Mouse (Mus musculus) thymus, postnatal 36 days (tissue): ENCODE results near the gene Hspa14.

ENCODE experiments used
- DNase-seq, 2 experiments: peaks; one replicate each; pipeline ENCODE4 v3.0.0; 2022; ENCODE audit warnings: mixed read lengths in 2 of 2

The Hspa14 gene

DNA sequence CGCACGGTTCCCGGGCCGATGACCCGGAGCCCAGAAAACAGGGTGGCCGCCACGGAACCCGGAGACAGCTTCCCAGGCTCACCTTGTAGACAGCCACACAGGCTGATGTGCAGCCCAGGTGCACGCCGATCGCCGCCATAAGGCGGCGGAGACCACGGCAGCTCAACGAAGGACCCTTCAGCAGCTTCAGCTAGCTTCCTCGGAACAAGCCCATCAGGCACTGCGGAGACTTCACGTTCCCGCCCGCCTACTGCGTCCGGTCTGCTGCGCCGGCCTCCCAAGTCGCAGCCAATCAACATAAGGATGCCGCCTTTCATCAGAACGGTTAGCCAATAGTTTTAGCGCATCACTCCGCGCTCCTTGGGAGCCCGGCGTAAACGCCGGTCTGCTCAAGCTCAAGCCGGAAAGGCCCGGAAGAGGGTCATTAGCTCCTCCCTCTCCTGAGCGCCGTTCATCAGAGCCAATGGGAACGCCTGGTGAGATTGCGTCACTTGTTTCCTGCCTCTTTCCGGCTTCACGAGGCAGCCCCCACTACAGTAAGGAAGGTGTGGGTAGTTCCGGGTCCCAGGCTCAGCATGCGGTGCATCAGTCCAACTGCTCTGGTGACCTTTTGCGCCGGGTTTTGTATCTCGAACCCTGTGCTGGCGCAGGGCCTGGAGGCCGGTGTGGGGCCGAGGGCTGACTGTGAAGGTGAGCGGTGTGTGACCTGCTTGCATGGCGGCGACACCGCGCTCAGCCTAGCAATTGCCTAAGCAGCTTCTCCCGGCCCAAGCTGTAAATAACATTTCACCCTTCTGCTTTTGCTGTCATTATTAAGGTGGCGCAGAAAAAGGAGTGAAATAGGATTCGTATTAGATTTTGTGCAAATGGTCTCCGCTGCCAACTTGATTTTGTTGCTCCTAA is at the start of gene Hspa14, which contains the start of the genes Gm45902 and Cdnf:
Gene Hspa14 (minus strand): TSS at position 263 of the 903 bp plus-strand sequence.
Gene Gm45902 (minus strand): TSS at position 239 of the 903 bp plus-strand sequence.
Gene Cdnf (plus strand): TSS at position 479 of the 903 bp plus-strand sequence.
- peak; percentile 95 to 96 for DNase-seq

DNA sequence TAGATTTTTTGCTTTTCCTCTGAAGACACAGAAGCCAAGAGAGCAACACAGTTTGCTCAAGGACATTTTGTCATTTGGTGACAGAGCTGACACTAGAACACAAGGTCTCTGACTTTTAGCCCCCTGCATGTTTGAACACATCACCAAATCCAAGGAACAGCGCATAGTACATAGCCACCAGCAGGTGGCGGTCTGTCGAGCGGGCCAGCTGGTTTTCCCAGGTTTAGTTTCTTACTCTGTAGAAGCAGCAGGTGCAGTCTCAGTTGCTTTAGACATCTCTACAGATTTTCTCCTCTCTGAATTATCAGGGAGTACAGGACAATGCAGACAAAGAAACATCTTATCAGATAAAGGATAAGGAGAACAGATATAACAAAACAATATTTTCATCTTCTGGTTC is 34.0 kb upstream of the Hspa14 start:
- peak; percentile 63 to 67 for DNase-seq

GRCm38 (mm10) chr2:3546055-3546454 is 33.4 kb upstream of the Hspa14 start:
- DNase-seq: no peak

- no peak for DNase-seq
Measured at GRCm38 (mm10) chr2:3541307-3542079, 28.9 kb upstream of the Hspa14 start.

DNA sequence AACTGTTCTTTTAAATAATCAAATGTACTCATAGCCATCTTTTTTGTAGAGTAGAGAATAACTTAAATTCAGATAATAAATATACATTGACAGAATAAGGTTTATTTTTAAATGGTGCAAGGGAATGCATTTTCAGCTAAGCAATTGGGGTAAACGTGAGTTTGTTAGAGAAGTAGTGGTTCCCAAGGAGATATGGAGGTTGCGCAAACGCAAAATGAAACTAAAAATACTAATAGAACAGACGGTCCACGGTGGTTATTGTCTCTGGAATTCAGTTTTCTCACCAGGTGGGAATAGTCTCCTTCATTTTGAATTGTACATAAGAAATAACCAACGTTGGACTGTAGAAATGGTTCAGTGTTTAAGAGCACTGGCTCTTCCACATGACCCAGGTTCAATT is 13.7 kb upstream of the Hspa14 start:
- no peak for DNase-seq

GRCm38 (mm10) chr2:3522558-3522957 is 9.9 kb upstream of the Hspa14 start:
- no peak for DNase-seq

DNA sequence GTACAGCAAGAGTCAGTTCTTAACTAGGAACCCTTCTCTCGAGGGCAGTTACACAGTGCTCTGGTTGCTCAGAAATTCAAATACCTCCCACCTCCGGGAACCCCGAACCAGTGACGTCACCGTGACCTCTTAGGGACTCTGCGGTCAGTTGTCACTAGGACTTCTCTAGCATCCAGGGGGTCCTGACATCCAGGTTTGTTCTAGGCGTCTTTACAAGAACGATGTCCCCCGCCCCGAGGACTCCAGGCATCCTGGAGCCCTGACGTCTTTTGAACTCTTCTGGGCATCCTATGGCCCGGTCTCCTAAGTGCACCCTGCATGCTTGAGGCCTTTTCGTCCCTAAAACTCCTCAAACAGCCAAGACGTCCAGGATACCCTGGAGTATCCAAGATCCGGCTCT is 538 bp downstream of the Hspa14 start:
- peak; percentile 24 to 55 for DNase-seq

- DNase-seq: no peak
Measured at GRCm38 (mm10) chr2:3500886-3501285, 11.7 kb downstream of the Hspa14 start.

GRCm38 (mm10) chr2:3499543-3499942 is 13.1 kb downstream of the Hspa14 start:
- no peak for DNase-seq

GRCm38 (mm10) chr2:3493833-3494409 is 18.7 kb downstream of the Hspa14 start:
- DNase-seq: no peak

- DNase-seq: no peak
Measured at GRCm38 (mm10) chr2:3489816-3490215, 22.8 kb downstream of the Hspa14 start.

GRCm38 (mm10) chr2:3480239-3480638 is 32.4 kb downstream of the Hspa14 start:
- DNase-seq: no peak

GRCm38 (mm10) chr2:3475746-3476251 is 36.8 kb downstream of the Hspa14 start:
- DNase-seq: peak in 1 of 2 experiments; percentile 5

- DNase-seq: peak; percentile 97 to 98
Measured at GRCm38 (mm10) chr2:3474861-3475283, 37.7 kb downstream of the Hspa14 start, which contains the start of gene Suv39h2. TSS of gene Suv39h2 (minus strand) at chr2:3475031.

GRCm38 (mm10) chr2:3474361-3474805 is 38.2 kb downstream of the Hspa14 start:
- DNase-seq: peak; percentile 53 to 64

DNA sequence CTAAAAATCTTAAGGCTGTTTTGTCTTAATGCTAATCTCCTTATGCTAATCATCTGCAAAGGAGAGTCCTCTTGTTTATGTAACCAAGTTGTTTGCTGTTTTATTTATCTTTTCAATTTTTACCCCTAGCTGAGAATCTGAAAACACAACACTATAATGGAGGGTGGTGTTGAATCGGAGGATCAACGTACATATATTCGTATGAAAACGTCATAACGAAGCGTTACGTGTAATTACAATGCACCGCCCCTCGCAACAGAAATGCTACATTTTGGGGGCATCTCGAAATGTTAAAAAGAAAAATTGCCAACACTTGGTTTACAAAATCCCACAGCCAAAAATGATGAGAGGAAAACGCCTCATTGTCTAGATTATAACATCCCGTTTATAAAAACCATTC is 38.7 kb downstream of the Hspa14 start:
- DNase-seq: no peak

GRCm38 (mm10) chr2:3456590-3456989 is 56.0 kb downstream of the Hspa14 start:
- no peak for DNase-seq

GRCm38 (mm10) chr2:3453096-3453495 is 59.5 kb downstream of the Hspa14 start:
- DNase-seq: no peak

DNA sequence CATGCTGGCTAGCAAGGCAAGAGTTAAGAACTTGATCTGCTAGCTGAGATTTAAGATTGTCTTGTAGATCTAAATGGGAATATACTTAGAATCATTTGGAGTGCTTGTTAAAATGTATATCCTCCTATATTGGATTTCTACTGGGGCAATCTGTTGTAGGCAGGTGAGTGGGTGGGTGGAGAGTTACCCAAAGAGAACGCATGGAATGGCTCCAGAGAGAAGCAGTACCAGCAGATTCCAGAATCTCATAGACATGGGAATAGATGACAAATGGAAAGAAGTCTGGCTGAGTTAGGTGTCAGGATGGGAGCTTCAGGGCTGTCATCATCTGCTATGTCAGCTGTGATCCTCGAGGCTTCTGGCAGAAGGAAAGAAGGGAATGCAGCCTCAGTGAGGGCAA is 63.2 kb downstream of the Hspa14 start:
- DNase-seq: no peak

- DNase-seq: no peak
Measured at GRCm38 (mm10) chr2:3445984-3446383, 66.6 kb downstream of the Hspa14 start.

- no peak for DNase-seq
Measured at GRCm38 (mm10) chr2:3444206-3444605, 68.4 kb downstream of the Hspa14 start.
